Mouse (Mus musculus): Measurements from ENCODE around the gene Slc22a13.
"Not testable (repeated sequence)": the region's sequence is repeated elsewhere in the genome, so short reads cannot be mapped to it uniquely, and the experiment has no call there.

Gene Slc22a13

GRCm38 (mm10) chr9:119208998-119209397 is at the start of gene Slc22a13:
Gene Slc22a13, minus strand, starts transcription at chr9:119209098.
- DNase-seq (ENCODE audit: low read depth, low spot score): no peak

- no peak for DNase-seq (ENCODE audit: low read depth, low spot score)
Measured at GRCm38 (mm10) chr9:119258128-119258527, 49.2 kb upstream of the Slc22a13 start.

- no peak for DNase-seq (ENCODE audit: low read depth, low spot score)
Measured at GRCm38 (mm10) chr9:119256161-119256560, 47.3 kb upstream of the Slc22a13 start.

- DNase-seq (ENCODE audit: low read depth, low spot score): no peak
Measured at GRCm38 (mm10) chr9:119255096-119255495, 46.2 kb upstream of the Slc22a13 start.

GRCm38 (mm10) chr9:119254187-119254586 is 45.3 kb upstream of the Slc22a13 start:
- no peak for DNase-seq (ENCODE audit: low read depth, low spot score)

- no peak for DNase-seq (ENCODE audit: low read depth, low spot score)
Measured at GRCm38 (mm10) chr9:119247996-119248395, 39.1 kb upstream of the Slc22a13 start.

GRCm38 (mm10) chr9:119246826-119247225 is 37.9 kb upstream of the Slc22a13 start:
- DNase-seq (ENCODE audit: low read depth, low spot score): no peak

- no peak for DNase-seq (ENCODE audit: low read depth, low spot score)
Measured at GRCm38 (mm10) chr9:119243981-119244380, 35.1 kb upstream of the Slc22a13 start.

GRCm38 (mm10) chr9:119241169-119241865 is 32.4 kb upstream of the Slc22a13 start:
- DNase-seq (ENCODE audit: low read depth, low spot score): no peak

- DNase-seq (ENCODE audit: low read depth, low spot score): no peak
Measured at GRCm38 (mm10) chr9:119240286-119240997, 31.5 kb upstream of the Slc22a13 start.

- DNase-seq (ENCODE audit: low read depth, low spot score): no peak
Measured at GRCm38 (mm10) chr9:119239274-119239673, 30.4 kb upstream of the Slc22a13 start.

GRCm38 (mm10) chr9:119238796-119239195 is 29.9 kb upstream of the Slc22a13 start:
- no peak for DNase-seq (ENCODE audit: low read depth, low spot score)

- no peak for DNase-seq (ENCODE audit: low read depth, low spot score)
Measured at GRCm38 (mm10) chr9:119231552-119231951, 22.7 kb upstream of the Slc22a13 start.

GRCm38 (mm10) chr9:119230829-119231228 is 21.9 kb upstream of the Slc22a13 start:
- no peak for DNase-seq (ENCODE audit: low read depth, low spot score)

GRCm38 (mm10) chr9:119220249-119220648 is 11.4 kb upstream of the Slc22a13 start:
- DNase-seq (ENCODE audit: low read depth, low spot score): no peak

- no peak for DNase-seq (ENCODE audit: low read depth, low spot score)
Measured at GRCm38 (mm10) chr9:119219667-119220066, 10.8 kb upstream of the Slc22a13 start.

- not testable (repeated sequence) for DNase-seq (ENCODE audit: low read depth, low spot score)
Measured at GRCm38 (mm10) chr9:119215341-119215740, 6.4 kb upstream of the Slc22a13 start.

- DNase-seq (ENCODE audit: low read depth, low spot score): no peak
Measured at GRCm38 (mm10) chr9:119214601-119215000, 5.7 kb upstream of the Slc22a13 start.

- DNase-seq (ENCODE audit: low read depth, low spot score): no peak
Measured at GRCm38 (mm10) chr9:119212996-119213395, 4.1 kb upstream of the Slc22a13 start.

- DNase-seq (ENCODE audit: low read depth, low spot score): no peak
Measured at GRCm38 (mm10) chr9:119207113-119207512, 1.8 kb downstream of the Slc22a13 start.

- no peak for DNase-seq (ENCODE audit: low read depth, low spot score)
Measured at GRCm38 (mm10) chr9:119206666-119207065, 2.2 kb downstream of the Slc22a13 start.

GRCm38 (mm10) chr9:119205756-119206155 is 3.1 kb downstream of the Slc22a13 start:
- DNase-seq (ENCODE audit: low read depth, low spot score): no peak

GRCm38 (mm10) chr9:119203617-119204016 is 5.3 kb downstream of the Slc22a13 start:
- DNase-seq (ENCODE audit: low read depth, low spot score): no peak
